Mouse (Mus musculus): ENCODE measurements around the gene Abhd14b.

DNA sequence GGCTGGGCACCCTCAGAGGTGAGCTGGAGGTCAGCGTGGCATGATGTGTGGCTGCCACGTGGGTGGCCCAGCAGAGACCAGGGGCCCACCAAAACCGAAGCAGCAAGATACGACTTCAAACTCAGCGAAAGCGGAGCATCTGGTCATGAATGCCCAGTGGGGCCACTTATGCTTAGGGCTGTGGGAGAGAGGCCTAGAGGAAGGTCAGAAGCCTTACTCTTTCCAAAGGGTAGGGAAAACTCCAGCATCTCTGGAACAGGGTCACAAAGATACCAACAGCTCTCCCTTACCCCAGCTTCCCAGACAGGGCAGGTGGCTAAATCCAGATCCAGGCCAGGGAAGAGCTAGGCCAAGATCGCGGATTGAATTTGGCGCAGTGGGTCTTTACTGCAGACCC lies 9.9 kb downstream of the Abhd14b start:
- TF ChIP-seq POLR2A (IDR thresholded peaks at IDR 0.05; ENCODE audit: low read depth, low read length) (no peak), CTCF (IDR thresholded peaks at IDR 0.05; ENCODE audit: extremely low read depth, insufficient read depth, insufficient read length, insufficient replicate concordance) (no peak)
